In the genomic region with DNA sequence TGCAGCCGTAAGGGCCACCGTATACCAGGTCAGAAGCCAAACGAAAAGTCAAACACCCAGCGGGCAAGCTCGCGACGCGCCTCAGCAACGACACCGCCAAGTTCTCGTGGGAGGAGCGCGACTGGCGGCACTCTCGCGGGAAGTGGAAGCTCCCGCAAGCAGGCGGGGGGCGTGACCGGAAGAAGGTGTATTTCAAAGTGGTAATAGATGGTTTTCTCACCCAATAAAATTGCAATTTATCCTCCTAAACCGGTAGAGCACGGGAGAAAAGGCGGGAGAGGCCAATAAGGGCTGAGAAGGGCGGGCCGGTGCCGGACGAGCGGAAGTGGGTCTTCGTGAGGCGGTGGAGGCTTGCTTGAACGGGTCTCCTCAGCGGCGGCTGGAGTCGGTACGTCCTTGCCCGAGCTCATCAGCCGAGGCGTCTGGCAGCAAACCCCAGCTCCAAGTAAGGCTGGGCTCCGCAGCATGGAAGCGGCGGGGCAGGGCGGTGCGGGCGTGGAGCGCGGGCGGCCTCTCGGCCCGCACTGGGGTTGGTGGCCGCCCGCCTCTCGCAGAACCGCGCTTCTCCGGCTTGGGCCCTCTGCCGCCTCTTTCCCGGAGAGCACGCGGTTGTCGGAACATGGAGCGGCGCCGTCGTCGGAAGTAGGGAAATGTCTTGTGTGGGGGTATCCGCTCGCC, we compare ENCODE assay signal across 8 mouse cellular contexts. TPM values are rescaled to one million over a fixed set of nuclear protein-coding genes. Genes with fewer than 3 reads are reported as not detected.
A peak's percentile ranks its signal among the peaks of the same experiment; 100 is the strongest.
DNase-seq lines count a peak whose midpoint lies in the region; ATAC-seq lines count a peak whose summit lies in the region.

A gene (plus strand): TSS at position 193 of the 678 bp plus-strand sequence.

- H3K27me3 ChIP-seq in heart, embryonic 13.5 days (replicated peaks) = no peaks in the 10 kb centered on the region
- no peaks in the 10 kb centered on the region for H3K27me3 ChIP-seq in liver, embryonic 12.5 days (replicated peaks)
- no peaks in the 10 kb centered on the region for H3K27me3 ChIP-seq in stomach, embryonic 15.5 days (replicated peaks)

- H3K9me3 ChIP-seq in heart, embryonic 13.5 days = no peaks in the 10 kb centered on the region
- H3K9me3 ChIP-seq in liver, embryonic 12.5 days (replicated peaks) = no peaks in the 10 kb centered on the region
- no peaks in the 10 kb centered on the region for H3K9me3 ChIP-seq in stomach, embryonic 15.5 days

- peak; percentile 99 for DNase-seq in CD4-positive, CD25-positive, alpha-beta regulatory T cell, adult 2 months (ENCODE audit: low read depth, low spot score)
- DNase-seq in fat pad, adult 2 months (ENCODE audit: extremely low read depth, low read depth, low spot score) = peak; percentile 74
- peak; percentile 99 for DNase-seq in kidney, postnatal 10 days
- peak; percentile 97 to 98 for DNase-seq in natural killer cell, adult 2 months (ENCODE audit: low spot score in 2 of 2)

- H3K4me1 ChIP-seq in brown adipose tissue, adult 24 weeks (ENCODE audit: control insufficient read depth, insufficient read depth, insufficient read length, low read length) = peaks cover 8% of the 10 kb centered on the region
- H3K4me1 ChIP-seq in heart, embryonic 13.5 days = peaks cover 44% of the 10 kb centered on the region
- H3K4me1 ChIP-seq in liver, embryonic 12.5 days = peaks cover 47% of the 10 kb centered on the region
- peaks cover 7% of the 10 kb centered on the region; the same call in 1 of the 2 replicates for H3K4me1 ChIP-seq in stomach, embryonic 15.5 days

- peak within 1 kb of the TSS; percentile 95 for H3K4me3 ChIP-seq in brown adipose tissue, adult 24 weeks (ENCODE audit: insufficient read depth, low read depth, low read length)
- peak within 1 kb of the TSS; percentile 98 for H3K4me3 ChIP-seq in heart, embryonic 13.5 days
- H3K4me3 ChIP-seq in liver, embryonic 12.5 days = peak within 1 kb of the TSS; percentile 98
- H3K4me3 ChIP-seq in stomach, embryonic 15.5 days (replicated peaks) = peak within 1 kb of the TSS; percentile 81

- under 1% methylated on average over 66 of the region's 67 CpGs for WGBS in heart, embryonic 13.5 days
- 1% methylated on average over 67 of the region's 67 CpGs for WGBS in liver, embryonic 12.5 days (ENCODE audit: insufficient replicate concordance)
- under 1% methylated on average over 66 of the region's 67 CpGs for WGBS in stomach, embryonic 15.5 days

- peaks cover 17% of the 10 kb centered on the region for H3K36me3 ChIP-seq in heart, embryonic 13.5 days
- H3K36me3 ChIP-seq in liver, embryonic 12.5 days = peaks cover 25% of the 10 kb centered on the region
- no peaks in the 10 kb centered on the region for H3K36me3 ChIP-seq in stomach, embryonic 15.5 days

- peak; percentile 90 for ATAC-seq in heart, embryonic 13.5 days (ENCODE audit: extremely low read depth, insufficient number of reproducible peaks, low FRiP score, low TSS enrichment)
- ATAC-seq in liver, embryonic 12.5 days = peak; percentile 94
- ATAC-seq in stomach, embryonic 15.5 days (ENCODE audit: insufficient read depth, low FRiP score, low read depth) = peak; percentile 97

- H3K27ac ChIP-seq in brown adipose tissue, adult 24 weeks (replicated peaks; ENCODE audit: low read depth, low read length) = peak within 1 kb of the TSS; percentile 98
- peak within 1 kb of the TSS; percentile 96 for H3K27ac ChIP-seq in heart, embryonic 13.5 days (replicated peaks)
- H3K27ac ChIP-seq in liver, embryonic 12.5 days = peak within 1 kb of the TSS; percentile 97
- H3K27ac ChIP-seq in stomach, embryonic 15.5 days = peak within 1 kb of the TSS; percentile 95

- H3K4me2 ChIP-seq in heart, embryonic 13.5 days = peak within 1 kb of the TSS; percentile 92
- H3K4me2 ChIP-seq in liver, embryonic 12.5 days = peak within 1 kb of the TSS; percentile 96
- peak within 1 kb of the TSS; percentile 74 for H3K4me2 ChIP-seq in stomach, embryonic 15.5 days

- H3K9ac ChIP-seq in heart, embryonic 13.5 days = peak within 1 kb of the TSS; percentile 99
- H3K9ac ChIP-seq in liver, embryonic 12.5 days = peak within 1 kb of the TSS; percentile 98
- peak within 1 kb of the TSS; percentile 95 for H3K9ac ChIP-seq in stomach, embryonic 15.5 days

RNA-seq across cellular contexts. Expression of the gene that starts here (rescaled TPM):
- 53.1 and 58.1 TPM in 2 replicates for polyA plus RNA-seq in brown adipose tissue, adult 24 weeks (2012; ENCODE audit: insufficient read depth, insufficient read length, missing spikeins)
- polyA plus RNA-seq in heart, embryonic 13.5 days (2015; fragmentation: Nextera tagmentation; extraction: Ambion mirVana) = 109 and 110 TPM in 2 replicates
- polyA plus RNA-seq in liver, embryonic 12.5 days (2016; fragmentation: Nextera tagmentation; extraction: Ambion mirVana) = 111 TPM in 2 replicates
- polyA plus RNA-seq in stomach, embryonic 15.5 days (2015; fragmentation: Nextera tagmentation; extraction: Ambion mirVana) = 138 and 151 TPM in 2 replicates

Comparison
In these comparisons a context has a peak if more than half of its experiments do, and no peak if none do; other contexts are left out.
1. Peak in every context shown above with its lines: DNase-seq, ATAC-seq, H3K4me3 ChIP-seq and H3K27ac ChIP-seq.